Mouse (Mus musculus) activated CD4-positive, CD25-positive, alpha-beta regulatory T cell, adult 4 months (primary cell): ENCODE measurements around the gene Syt13. TPM values are rescaled to one million over a fixed set of nuclear protein-coding genes. Genes with fewer than 3 reads are reported as not detected.

Experiments used
- ATAC-seq: one replicate; pipeline ENCODE4 v1.8.0; 2017
- polyA plus RNA-seq, 2 experiments: library from polyadenylated mRNA; unstranded; fragments of 100-300 nt; shearing (Covaris generic); gene quantifications; one replicate each; pipeline ENCODE4 v1.2.1; 2017

The Syt13 gene
- not detected for polyA plus RNA-seq

DNA sequence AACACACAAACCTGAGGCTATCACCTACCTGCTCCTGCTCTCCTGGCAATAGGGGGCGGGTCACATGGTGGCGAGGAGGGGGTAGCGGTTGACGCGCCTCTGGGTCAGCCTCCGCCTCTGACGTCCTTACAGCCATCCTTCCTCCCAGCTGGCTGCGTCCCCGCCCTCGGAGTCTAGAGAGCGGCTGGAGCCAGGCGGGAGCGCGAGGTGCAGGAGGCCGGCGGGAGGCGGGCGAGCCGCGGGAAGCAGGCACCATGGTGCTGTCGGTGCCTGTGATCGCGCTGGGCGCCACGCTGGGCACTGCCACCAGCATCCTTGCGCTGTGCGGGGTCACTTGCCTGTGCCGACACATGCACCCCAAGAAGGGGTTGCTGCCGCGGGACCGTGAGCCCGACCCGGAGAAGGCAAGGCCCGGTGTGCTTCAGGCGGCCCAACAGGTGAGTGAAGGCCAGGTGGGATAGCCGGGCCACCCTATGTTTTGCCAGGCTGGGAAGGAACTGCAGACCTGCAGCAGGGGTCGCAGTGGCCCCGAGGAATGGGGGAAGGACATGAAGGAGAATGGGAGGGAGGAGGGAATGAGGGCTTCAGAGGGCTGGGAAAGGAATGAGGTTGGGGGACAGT is at the start of gene Syt13:
Syt13 (plus strand) TSS at position 166 of the 621 bp plus-strand sequence.
- ATAC-seq, result no peak

DNA sequence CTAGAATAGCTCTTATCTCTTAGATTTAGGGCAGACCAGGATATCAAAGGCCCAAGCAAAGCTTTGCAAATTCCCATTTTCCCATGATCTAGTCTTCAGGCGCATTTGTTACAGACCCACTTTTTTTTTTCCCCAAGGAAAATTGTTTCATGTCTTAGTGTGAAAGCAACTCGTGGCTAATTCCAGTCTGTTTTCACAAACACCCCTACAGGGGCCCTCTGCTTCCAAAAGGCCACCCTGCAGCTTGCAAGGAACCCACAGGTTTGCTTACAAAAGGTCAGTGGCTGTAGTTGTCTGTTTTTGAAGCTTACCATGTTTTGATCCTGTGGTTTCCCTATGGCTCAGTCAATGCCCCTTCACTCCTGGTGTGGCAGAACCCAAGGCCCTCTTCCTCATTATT is 48.3 kb upstream of the Syt13 start:
- ATAC-seq, result no peak

DNA sequence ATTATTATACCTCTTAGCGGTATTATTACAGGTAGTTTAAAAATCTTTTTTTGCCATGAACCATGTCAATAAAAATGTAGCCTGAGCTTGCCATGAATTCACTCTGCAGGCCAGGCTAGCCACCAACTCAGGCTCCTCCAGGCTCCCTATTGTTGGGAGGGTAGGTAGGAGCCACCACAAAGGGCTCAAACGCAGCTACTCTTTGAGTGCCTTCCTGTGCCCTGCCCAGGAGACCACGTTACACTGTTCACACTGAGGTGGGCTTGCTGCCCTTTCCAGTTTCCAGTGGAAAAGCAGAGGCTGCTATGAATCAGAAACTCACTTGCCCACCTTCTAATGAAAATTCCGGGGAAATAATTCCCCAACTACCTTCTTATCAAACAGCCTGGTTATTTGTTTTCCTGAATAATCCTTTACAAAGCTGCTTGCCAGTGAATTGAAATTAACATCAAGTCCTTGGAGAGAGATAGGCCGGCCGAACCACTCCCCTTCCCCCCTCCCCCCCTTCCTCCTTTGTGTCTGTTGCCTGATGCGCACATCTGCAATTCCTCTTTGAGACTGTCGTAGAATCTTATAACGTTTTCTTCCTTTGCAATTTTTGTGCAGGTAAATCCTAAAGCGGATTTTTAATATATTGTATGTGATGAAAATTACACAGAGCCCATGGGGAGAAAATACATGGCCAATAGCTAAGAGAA is 44.6 kb upstream of the Syt13 start:
- no peak for ATAC-seq

DNA sequence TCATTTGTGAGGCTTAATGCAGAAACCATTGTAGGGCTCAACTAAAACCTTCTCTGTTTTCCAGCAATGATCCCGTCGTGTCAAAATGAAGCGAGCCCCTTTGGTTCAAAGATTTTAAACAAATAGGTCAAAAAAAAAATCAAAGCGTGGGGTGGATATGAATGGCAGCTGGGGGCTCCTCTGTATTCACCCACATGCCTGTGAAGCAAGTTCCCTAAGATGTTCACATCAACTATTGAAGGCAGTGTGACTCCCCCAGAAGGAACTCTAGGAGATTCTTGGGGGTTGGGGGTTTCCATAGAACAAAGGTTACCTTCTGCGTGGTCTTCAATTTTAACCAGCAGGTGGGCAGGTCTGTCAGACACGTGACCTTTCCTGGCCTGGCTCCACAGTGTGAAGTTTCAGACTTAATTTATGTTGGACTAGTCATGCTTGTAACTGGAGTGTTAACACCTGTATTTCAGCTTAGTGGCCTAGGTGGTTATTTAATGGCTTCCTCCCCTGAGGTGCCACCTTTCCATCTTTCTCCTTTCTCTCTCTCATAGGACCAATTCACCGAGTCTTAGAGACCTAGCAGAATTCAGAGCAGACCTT is 43.7 kb upstream of the Syt13 start:
- no peak for ATAC-seq

DNA sequence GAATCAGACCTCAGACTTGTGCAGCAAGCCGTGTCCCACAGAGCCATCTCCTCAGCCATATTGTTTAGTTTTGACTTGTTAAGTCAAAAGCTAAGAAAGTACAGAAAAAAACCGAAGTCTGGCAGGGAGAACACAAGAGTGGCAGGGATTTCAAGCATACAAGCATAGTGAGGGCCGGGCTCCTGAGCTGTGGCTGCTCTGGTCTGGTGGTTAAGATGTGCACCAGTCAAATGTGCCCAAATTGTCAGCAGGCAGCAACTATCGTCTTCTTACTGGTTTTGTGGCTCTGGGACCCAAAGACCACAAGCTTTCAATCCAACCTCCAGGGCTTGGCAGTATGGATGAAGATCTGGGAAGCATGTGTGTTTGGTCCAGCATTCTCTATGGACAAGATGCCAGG is 42.2 kb upstream of the Syt13 start:
- no peak for ATAC-seq

DNA sequence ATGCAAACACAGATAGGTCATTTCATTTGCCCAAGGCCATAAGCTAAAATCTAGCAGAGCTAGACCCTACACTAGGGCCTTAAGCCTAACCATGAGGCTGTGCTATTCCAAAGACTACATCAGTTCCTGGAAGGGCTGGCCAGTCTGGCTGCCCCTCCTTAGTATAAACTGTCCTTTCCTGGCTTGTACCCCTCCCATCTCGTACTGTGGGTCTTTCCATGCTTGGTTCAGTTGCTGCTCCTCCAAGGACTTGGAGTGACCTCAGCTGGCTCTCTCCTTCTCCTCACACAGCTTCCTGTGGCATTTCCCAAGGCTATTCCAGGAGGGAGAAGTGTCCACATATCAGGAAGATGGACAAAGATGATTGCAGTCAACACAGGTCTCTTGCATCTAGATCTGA is 40.3 kb upstream of the Syt13 start:
- ATAC-seq, result no peak

DNA sequence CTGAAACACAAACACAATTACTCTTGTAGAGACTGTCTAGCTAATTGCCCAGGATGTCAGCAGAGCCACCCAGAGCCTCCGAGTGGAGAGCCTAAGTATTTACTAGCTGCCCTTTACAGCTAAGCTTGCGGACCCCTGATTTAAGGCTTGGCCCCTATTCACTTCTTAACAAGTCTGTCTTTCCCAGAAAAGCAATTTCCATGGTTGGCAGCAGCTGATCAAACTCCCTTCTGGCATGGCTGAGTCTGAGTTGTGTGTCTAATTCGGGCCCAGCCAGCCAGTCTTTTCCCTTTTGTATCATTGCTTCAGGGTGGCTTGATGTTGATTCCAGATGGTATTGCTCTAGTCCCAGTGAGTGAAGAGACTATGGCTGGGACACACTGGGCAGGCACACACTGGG is 37.4 kb upstream of the Syt13 start:
- no peak for ATAC-seq

DNA sequence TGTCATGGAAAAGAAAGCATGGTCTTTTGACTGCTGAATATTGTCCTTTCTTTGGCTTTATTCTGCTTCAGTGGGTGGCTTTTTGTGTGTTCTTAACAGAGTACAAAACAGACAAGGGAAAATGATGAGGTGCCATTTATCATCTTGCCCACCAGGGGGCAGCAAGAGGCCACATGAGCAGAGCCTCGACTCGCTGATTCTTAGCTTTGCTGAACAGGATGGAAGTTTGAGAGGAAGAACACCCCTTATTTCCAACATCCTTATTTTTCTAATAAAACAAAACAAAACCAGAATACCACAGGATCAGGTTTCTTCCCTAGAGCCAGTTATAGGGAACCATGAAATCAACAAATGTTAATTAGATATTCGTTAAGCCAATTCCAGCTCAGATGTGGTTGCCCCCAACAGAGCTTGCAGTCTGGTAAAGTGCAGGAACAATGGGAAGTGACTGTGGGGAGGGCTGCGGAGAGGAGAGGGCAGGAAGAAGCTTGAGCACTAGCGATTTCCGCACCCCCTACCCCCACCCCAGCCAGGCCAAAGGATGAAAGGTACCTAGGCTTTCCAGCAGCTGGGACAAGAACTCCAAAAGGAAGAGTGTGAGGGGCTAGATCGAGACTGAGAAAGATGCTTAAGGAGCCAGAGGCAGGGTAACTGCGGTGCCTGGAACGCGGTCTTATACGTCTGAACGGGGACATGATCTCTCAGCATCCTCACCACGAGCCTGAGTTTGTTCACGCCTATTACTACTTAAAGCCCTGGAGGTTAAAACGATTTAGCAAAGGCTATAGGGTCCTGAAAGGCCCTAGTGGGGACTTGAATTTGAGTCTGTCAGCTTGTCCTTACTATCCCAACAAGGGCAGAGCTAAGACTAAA is 31.6 kb upstream of the Syt13 start:
- no peak for ATAC-seq

DNA sequence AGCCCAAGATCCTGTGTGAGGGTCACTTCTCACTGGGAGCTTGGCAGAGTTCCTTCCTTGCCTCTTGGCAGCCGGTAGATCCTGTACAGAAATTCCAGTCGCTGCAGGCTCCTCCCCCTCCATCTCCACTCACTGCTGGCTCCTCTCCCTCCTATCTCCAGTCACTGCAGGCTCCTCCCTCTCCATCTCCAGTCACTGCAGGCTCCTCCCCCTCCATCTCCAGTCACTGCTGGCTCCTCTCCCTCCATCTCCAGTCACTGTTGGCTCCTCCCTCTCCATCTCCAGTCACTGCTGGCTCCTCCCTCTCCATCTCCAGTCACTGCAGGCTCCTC is 31.0 kb upstream of the Syt13 start:
- no peak for ATAC-seq

DNA sequence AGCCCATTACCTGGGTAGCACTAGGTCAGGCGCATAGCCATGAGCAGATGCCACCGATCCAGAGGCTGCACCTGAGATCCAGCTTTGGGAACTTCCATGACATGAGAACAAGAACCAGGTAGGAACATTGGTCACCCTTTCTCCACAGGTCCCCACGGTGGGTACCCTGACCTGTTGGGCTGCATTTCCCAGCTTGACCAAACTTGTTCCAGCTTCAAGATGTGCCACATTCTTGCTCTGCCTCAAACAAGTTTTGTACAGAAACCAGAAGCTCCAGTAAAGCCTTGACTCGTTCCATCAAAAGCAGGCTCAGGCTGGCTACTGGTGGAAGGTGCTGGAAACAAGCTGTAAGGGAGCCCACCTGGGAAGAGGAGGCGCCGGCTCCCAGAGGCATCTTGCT is 29.9 kb upstream of the Syt13 start:
- ATAC-seq, result no peak

DNA sequence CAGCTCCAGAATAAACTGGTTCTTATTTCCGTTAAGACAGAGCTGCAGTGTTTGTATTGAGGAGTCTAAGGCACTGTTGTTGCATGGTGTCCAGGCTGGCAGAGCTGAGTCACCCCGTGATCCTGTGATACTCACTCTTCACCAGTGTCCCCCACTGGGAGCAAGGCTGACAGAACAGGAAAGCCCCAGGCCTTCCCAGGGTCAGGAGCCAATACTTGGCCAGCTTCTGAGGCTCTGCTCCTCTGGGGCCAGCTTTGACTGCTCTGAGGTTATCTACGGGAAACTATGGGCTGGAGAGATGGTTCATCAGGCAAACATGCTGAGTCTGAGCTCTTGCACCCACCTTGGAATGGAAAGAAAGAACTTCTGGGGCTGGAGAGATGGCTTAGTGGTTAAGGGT is 28.0 kb upstream of the Syt13 start:
- no peak for ATAC-seq

DNA sequence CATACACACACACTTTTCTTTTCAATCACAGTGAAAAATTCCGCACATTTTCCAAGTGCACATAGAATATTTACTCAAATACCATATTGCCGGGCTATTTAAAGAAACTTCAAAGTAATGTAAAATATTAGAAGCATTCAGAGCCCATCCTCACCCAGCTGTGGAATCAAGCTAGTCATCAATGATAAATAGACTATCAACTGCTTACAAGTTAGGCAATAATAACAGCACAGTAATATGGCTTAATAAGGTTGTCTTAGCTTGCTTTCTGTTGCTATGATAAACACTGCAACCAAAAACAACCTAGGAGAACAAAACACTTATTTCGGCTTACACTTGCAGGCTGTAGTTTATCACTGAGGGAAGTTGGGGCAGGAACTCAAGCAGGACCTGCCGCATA is 22.4 kb upstream of the Syt13 start:
- ATAC-seq, result no peak

DNA sequence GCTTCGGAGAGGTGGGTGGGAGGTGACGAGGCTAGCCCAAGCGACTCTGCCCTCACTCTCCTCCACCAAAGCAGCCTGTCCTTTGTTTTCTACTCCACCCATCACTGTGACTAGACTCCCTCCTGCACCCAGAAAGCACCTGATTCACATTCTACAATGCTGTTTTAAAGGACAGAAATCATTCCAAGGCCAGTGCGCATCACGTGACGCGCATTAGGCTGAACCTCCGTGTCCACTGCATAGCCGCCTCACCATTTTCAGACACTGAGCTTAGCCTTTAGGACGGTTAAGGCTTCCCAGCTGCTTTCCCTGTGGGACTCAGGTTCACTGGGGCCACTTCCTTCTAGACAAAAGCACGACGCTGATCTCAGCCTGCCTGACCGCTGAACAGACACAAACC is 11.2 kb upstream of the Syt13 start:
- ATAC-seq, result no peak

DNA sequence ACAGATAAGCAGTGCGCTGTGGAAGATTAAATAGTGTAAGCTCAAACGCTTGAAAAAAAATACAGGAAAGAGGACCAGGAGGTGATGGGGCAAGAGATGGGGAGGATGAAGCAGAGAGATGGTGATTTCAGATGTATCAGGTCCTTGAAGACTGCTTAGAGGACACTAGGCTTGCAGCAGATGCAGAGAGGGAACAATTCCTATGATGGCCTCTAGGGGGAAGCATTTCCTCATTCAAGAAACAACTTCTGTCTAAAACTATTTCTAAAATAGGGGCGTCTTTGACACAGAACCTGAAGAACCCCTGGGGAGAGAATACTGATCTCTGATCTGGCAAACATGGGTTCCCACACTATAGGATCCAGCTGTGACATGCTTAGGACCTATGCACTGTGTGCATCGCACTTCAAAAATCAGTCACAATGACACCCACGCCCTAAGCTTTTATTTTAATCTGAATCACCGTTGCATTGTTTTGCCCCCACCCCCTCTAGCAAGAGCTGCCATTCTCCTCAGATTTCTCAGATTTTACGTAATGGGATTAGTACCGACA is 10.5 kb upstream of the Syt13 start:
- no peak for ATAC-seq

DNA sequence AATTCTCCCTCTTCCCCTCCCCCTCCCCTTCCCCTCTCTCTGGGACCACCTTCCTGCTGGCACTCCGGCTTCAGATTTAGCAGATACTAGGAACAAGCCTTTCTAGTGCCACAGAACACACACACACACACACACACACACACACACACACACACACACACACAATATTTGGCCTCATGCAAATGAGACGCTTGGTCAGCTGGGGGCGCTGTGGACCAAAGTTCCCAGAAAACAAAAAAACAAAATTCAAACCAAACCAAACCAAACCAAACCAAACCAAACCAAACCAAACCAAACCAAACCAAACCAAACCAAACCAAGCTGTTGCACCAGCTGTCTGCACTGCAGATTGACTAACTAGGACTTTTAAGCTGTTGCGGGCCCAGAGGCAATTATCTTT is 4.5 kb upstream of the Syt13 start:
- no peak for ATAC-seq

DNA sequence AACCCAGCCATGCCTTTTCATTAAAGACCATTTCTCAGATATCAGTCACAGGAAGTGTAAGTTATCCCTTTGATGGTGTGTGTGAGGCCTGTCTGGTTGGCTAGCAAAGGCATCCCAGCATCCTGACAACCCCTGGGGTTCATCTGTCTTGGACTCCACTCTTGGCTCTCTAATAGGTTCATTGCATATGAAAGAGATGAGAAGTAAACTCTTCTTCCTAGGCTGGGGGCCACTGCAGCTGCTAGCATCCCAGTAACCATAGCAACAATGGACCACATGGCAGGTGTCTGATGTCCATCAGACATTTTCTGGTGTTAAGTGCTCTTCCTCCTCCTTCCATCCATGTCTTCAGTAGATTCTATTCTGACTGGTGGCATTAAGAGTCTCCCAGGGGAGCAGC is 2.6 kb upstream of the Syt13 start:
- ATAC-seq, result no peak

DNA sequence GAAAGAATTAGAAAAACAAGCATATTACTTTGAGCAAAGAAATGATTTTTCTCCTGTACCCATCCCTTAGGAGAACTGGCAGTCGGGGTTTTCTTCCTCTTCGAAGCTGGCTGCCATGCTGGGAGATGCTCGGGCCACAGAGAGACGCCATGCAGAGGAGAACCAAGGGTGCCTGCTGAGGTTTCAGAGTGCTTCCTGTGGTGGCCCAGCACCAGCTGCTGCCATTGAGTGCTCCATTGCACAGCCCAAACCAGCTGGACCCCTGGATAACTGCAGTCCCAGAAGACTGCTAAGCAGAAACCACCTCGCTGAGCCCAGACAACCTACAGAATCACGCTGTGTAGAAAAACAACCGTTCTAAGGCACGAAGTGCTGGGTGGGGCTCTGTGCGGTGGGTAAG is 1.6 kb upstream of the Syt13 start:
- ATAC-seq, result no peak

DNA sequence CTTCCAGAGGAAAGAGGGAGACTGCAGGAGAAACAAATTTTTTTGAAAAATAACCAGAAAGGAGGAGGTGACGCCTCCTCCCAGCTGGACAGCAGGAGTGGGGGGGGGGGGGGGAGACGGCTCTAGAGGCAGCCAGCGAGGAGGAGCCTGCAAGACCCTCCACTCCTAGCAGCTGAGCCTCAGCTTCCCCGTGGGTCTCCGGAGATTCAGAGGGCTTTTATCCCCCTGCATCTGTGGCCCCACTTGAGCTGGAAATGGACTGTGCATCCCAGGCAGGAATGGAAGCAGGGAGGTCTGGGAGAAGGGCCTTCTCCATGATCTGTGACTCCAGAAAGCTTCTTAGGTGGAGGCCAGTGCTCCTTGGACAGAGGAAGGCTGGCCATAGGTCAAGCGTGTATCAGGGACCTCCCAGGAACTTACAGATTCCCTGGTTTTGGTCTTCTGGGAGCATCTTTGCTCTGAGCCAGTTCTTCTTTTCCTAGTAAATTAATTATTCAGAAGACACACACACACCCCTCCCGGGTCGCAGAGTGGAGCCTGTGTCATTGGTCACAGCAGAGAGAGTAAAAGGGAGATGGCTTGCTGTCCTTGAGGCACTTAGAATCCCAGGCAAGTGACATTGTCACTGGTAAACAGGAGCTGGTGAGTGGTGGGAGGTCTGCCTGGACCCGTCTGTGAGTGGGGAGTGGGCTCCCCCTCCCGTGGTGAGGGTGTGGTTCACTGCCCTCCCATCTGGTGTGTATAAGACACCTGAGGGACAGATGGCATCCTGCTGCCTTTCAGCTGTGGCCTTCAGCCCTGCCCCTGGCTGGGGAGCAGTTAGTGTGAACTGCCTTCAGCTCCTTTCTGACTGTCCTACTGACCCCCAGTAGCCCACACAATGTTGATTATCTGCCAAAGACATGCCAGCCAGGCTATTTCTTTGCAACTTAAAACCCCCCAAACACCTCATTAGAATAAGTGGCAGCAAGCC is 1.0 kb downstream of the Syt13 start:
- no peak for ATAC-seq

DNA sequence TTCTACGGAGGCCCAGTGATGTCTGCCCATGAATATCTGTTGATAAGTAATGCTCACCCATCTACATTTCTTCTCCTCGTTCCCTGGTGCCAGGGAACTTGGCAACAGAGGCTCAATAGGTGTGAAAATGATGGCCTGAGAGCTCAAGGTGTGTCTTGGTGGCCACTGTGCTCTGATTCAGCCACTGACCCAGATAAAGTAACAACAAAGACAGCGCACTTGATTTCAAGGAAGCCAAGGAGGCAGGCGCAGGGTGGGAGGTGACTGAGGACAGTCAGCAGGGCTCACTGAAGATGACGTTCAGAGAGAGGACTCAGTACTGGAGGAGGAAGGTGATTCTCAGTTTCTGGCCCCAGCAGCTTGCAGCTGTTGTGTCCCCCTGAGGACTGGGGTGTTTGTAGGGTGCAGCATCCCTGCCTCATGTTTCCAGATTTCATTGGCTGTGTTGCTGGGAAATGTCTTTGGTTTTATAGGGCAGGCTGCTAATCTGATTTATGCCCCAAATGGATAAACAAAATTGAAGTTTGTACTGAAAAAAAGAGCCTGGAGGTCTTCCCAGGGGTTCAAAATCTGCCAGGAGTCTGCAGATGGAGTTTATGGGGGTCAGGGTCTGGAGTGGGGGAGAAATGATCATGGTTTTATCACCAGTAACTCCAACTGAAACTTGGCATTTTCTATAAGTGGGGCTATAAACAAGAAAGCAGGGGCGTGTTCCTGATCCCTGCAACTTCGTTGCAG is 2.7 kb downstream of the Syt13 start:
- ATAC-seq, result no peak

DNA sequence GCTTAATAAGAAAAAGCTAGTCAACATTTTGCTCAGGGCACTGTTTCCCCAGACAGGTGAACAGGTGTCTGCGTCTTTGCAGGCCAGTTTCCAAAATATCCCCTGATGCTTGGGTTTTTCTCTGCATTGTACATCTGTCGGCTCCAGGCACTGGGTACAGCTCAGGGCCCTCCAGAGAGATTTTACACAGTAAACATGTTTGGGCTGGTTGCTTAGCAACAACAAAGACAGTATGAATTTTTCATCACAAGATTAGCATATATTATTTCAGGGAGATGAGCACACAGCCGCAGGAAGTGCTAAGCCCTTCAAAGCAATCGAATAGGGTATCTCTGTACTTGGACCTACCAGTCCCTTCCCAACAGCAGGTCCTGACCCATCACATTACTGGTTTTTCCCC is 5.8 kb downstream of the Syt13 start:
- no peak for ATAC-seq

DNA sequence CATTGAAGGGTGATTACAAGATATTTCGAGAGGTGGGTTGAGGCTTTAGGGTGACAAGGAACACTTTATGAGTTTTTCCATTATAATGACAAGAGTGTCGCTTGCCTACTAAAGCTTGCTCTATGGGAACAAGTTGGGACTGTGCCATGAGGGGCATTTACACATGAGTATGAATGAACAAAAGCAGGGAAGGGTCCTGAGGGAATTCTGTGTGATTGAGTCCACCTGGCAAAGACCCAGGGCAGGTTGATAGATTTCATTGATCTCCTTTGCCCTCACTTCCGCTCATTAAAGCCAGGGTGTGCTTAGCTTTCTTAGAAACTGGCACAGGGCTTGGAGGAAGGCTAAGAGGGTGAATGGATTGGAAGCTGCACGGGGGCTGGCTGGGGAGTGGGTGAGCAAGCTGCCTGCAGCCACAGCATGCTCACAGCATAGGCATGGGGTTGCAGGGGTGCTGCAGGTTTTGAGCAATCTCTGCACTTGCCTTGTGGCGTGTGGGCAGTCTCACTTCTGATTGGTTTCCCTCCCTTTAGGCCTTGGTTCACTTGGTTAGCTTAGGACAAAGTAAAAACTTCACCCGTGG is 9.9 kb downstream of the Syt13 start:
- ATAC-seq, result no peak
